Mouse (Mus musculus) spleen, adult 2 months (tissue): ENCODE measurements around the gene Agpat4. TPM values are rescaled to one million over a fixed set of nuclear protein-coding genes. Genes with fewer than 3 reads are reported as not detected.

Experiments
- DNase-seq, 2 experiments: peaks; one replicate each; pipeline versions ENCODE4 v3.0.0 to v3.0.0-alpha.2; 2012 to 2021; ENCODE audit warnings: low spot score in 2 of 2, low read depth in 1 of 2
- H3K27ac ChIP-seq: fragments of 200-500 bp; 2 replicates; pipeline ENCODE4 v1.5.1; 2012; ENCODE audit warnings: low read length, inconsistent platforms; ENCODE audit not compliant: insufficient read depth
- H3K27me3 ChIP-seq: fragments of 200-500 bp; 2 replicates; pipeline ENCODE4 v1.6.1; 2012; ENCODE audit warnings: mild to moderate bottlenecking, moderate library complexity, low read length, inconsistent platforms; ENCODE audit not compliant: control insufficient read depth, insufficient read depth
- H3K36me3 ChIP-seq: fragments of 200-500 bp; 2 replicates; pipeline ENCODE4 v1.6.1; 2012; ENCODE audit warnings: mild to moderate bottlenecking, low read length, inconsistent platforms; ENCODE audit not compliant: control insufficient read depth, insufficient read depth
- H3K4me1 ChIP-seq: fragments of 200-500 bp; 2 replicates; pipeline ENCODE4 v1.6.1; 2011; ENCODE audit warnings: inconsistent platforms; ENCODE audit not compliant: control insufficient read depth, insufficient read depth, insufficient read length
- H3K4me3 ChIP-seq: fragments of 200-500 bp; 2 replicates; pipeline ENCODE4 v1.5.1; 2011; ENCODE audit warnings: mild to moderate bottlenecking, inconsistent platforms; ENCODE audit not compliant: insufficient read depth, insufficient read length; ENCODE audit errors: extremely low read depth
- CTCF ChIP-seq: fragments of 200-500 bp; IDR thresholded peaks from 2 replicates; pipeline ENCODE4 v1.5.1; 2011; ENCODE audit warnings: mild to moderate bottlenecking, inconsistent platforms; ENCODE audit not compliant: insufficient read depth, insufficient read length, insufficient replicate concordance; ENCODE audit errors: extremely low read depth
- POLR2A ChIP-seq: fragments of 200-500 bp; IDR thresholded peaks from 2 replicates; pipeline ENCODE4 v1.6.1; 2011; ENCODE audit warnings: low read depth, low read length, inconsistent platforms
- WGBS: fragments of 180-500 bp; shearing (Covaris S2); methylation state at CpG from one replicate; pipeline ENCODE4 v1.1.7; 2018; 5-methylcytosine and 5-hydroxymethylcytosine counted together
- polyA plus RNA-seq: library from polyadenylated mRNA; depleted of rRNA; stranded (reverse); fragments of >200 nt; gene quantifications from 2 replicates; pipeline ENCODE4 v1.2.3, GENCODE M21; 2012

Agpat4 gene
- polyA plus RNA-seq, 1 experiment, result 14.4 TPM

DNA sequence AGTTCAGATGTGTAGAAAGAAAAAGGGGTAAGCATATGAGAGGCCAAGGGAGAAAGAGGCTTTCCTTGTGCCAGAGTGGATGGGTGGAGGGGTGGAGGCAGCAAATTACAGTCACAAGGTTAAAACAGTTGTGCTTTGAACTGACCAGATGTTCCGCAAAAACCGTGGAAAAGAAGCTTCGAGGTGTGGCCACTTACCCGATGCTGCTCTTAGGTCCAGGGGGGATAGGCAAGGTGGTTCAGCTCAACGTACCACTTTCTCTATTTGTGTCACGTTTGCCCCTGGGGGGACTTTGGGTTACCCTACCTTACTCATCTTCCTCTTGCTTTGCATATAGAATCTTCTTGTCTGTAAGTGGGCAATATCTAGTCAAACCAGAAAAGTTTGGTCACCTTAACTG, 46.0 kb downstream of the Agpat4 start:
- Histone ChIP-seq H3K27me3 (no peaks in the 10 kb centered on the region), H3K36me3 (no peaks in the 10 kb centered on the region), H3K4me1 (peaks cover 42% of the 10 kb centered on the region; the same call in 1 of the 2 replicates), H3K4me3 (no peak overlapping the region), H3K27ac (no peak overlapping the region; the same call in 1 of the 2 replicates)
- 47% methylated on average over 6 of the region's 6 CpGs for WGBS
- DNase-seq, result no peak
- TF ChIP-seq CTCF (no peak), POLR2A (no peak)

DNA sequence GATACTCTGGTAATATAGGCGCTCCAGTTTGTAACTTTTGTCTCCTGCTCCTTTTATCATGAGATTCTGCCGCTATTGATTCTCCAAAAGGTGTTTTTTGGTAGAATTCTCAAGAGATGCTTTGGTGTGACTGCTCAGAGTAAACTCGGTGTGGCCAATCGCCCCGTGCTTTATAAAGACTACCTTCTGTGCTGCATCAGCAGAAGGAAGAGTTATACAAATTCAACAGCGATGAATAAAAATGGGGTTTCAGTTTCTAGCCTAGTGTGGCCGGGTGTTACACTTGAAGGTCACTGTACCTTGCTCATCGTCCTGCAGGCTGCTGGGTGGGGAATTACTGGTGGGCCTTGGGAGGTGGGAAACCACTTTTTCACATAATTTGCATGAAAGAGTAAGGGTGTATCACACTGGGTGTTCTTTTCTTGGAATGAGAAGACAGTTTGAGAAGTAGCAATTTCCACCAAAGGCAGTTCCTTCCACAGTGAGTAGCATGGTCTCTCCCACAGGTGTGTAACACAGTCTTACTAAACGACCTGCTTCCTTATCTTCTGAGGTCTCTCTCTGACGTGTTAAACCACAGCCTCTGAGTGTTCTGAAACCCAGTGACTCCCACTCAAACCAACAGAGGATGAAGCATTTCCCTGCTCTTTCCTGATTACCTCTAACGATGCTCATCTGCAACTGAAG, 46.6 kb downstream of the Agpat4 start:
- no peaks in the 10 kb centered on the region for H3K27me3 ChIP-seq
- H3K27ac ChIP-seq, result peak overlapping the region; percentile 62
- WGBS, result 42% methylated on average over 11 of the region's 11 CpGs
- TF ChIP-seq CTCF (no peak), POLR2A (no peak)
- H3K4me1 ChIP-seq, result peaks cover 36% of the 10 kb centered on the region; the same call in 1 of the 2 replicates
- H3K4me3 ChIP-seq, result no peak overlapping the region
- DNase-seq, result peak in 1 of 2 experiments; percentile 47
- H3K36me3 ChIP-seq, result no peaks in the 10 kb centered on the region

DNA sequence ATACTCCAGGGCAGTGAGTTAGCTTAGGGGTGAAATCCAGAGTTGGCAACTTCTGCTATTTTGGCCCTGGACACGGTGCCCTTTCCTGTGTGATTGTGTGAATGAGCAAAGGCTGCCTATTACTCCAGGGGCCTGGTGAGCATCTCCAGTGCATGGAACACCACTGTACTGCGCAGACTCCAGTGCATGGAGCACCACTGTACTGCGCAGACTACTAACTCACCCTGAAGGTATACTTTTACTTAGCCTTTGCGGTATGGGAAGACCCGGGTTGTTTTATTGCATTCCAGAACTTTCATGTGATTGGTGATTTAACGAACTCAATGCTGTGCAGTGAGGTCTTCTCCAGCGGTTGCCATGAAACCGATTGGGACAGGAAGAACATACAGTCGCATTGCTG, 47.2 kb downstream of the Agpat4 start:
- H3K27me3 ChIP-seq, result no peaks in the 10 kb centered on the region
- H3K4me1 ChIP-seq, result peaks cover 35% of the 10 kb centered on the region; the same call in 1 of the 2 replicates
- no peak overlapping the region for H3K4me3 ChIP-seq
- H3K36me3 ChIP-seq, result no peaks in the 10 kb centered on the region
- 84% methylated on average over 9 of the region's 9 CpGs for WGBS
- H3K27ac ChIP-seq, result 0 out of 2 replicates have a peak overlapping the region, but pooled peaks have one; percentile 33
- TF ChIP-seq CTCF (no peak), POLR2A (no peak)
- DNase-seq, result no peak

DNA sequence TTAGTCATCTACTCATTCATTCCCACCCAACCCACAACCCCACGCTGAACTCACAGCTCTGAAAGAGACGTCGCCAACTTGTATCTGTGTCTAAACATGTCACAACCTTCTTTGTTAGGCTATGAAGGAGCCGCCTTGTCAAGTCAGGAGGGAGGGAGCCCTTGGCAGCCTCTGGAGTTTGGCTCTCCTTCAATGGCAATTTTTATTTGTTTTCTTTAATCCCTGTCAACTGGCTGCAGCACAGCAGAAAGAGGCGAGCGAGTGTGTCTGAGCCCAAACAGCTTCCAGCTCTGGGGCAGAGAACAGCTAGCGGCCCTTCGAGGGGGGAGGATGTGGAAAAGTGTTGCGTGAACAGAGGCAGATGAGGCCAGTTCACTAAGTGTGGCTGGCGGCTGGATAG, 50.0 kb downstream of the Agpat4 start:
- 85% methylated on average over 10 of the region's 10 CpGs for WGBS
- no peaks in the 10 kb centered on the region for H3K27me3 ChIP-seq
- no peak overlapping the region for H3K27ac ChIP-seq
- H3K4me3 ChIP-seq, result no peak overlapping the region
- H3K4me1 ChIP-seq, result peaks cover 27% of the 10 kb centered on the region; the same call in 1 of the 2 replicates
- H3K36me3 ChIP-seq, result no peaks in the 10 kb centered on the region
- no peak for DNase-seq
- TF ChIP-seq CTCF (no peak), POLR2A (no peak)

DNA sequence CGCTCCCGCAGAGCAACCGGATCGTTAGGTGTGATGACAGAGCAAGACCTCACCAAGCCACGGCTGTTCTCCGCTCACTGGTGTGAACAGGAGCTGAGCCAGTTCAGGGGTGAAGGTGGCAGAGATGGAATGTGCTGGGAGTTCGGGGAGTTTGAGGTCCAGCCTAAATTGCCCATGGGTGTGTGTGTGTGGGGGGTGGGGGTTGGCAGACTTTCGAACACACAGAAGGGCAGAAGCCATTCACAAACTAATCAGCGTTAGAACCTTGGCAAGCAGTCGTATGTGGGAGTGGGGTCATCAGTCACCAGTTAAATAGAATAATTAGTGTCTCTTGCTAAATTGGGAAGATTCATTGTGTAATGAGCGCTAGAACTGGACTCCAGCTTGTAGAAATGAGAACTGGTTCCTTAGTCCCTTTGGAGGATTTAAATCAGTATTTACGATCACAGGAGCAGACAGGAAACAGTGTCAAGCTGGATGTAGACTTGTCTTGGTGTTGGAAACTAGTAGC, 50.9 kb downstream of the Agpat4 start:
- TF ChIP-seq POLR2A, result no peak
- WGBS, result 91% methylated on average over 12 of the region's 12 CpGs
- no peak for DNase-seq
- Histone ChIP-seq H3K4me3 (no peak overlapping the region), H3K27ac (no peak overlapping the region), H3K4me1 (peaks cover 29% of the 10 kb centered on the region; the same call in 1 of the 2 replicates), H3K27me3 (no peaks in the 10 kb centered on the region), H3K36me3 (no peaks in the 10 kb centered on the region)

DNA sequence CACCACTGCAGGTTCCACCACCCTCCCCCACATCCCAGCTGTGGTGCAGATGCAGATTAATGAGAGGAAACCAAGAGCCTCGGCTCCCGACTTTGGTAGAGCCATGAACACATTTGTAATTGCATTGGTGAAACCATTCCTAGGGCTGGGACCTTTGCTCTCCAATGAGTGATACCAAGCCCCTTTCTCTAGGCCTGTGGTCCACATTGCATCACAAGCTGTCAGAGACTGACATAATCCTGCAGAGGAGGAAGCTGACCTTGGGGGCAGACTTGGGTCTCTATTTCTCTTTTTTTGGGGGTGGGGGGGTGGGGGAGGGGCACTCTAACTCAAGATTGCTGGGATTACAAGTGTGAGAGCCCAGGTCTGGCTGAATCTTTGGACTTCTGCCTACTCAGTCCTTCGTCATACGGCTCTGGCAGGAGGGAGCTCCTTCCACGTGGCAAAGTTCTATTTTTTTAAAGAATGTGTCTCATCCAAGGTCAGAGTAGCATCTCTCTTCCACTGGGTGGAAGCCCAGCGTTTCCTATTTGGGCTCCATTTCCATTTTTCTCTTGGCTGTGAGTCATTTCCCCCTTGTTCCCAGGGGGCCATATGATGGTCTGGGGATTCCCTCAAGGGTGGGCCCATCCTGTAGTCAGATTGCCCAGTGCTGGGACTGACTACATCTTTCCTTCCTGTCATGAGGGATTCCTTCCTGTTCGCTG, 52.4 kb downstream of the Agpat4 start:
- Histone ChIP-seq H3K36me3 (no peaks in the 10 kb centered on the region), H3K4me3 (no peak overlapping the region), H3K4me1 (peaks cover 21% of the 10 kb centered on the region; the same call in 1 of the 2 replicates), H3K27ac (no peak overlapping the region), H3K27me3 (no peaks in the 10 kb centered on the region)
- WGBS, result 17% methylated on average over 7 of the region's 7 CpGs
- no peak for DNase-seq
- TF ChIP-seq POLR2A, result no peak
- TF ChIP-seq CTCF, result no peak
